Mouse (Mus musculus) kidney, embryonic 15.5 days (tissue): Measurements from ENCODE around the gene C8b. TPM values are rescaled to one million over a fixed set of nuclear protein-coding genes. Genes with fewer than 3 reads are reported as not detected.

Source experiments
- ATAC-seq: fragments of 200-750 bp; cut with Nextera tagmentation; replicated peaks from 2 replicates; pipeline ENCODE4 v1.8.0; 2017; ENCODE audit warnings: moderate TSS enrichment; ENCODE audit not compliant: low FRiP score
- H3K27ac ChIP-seq: fragments of 300-500 bp; sonication (generic); 2 replicates; pipeline ENCODE4 v1.5.1; 2015; ENCODE audit warnings: mild to moderate bottlenecking, inconsistent platforms
- H3K27me3 ChIP-seq: fragments of 300-500 bp; sonication (generic); 2 replicates; pipeline ENCODE4 v1.6.1; 2015; ENCODE audit warnings: inconsistent platforms
- H3K36me3 ChIP-seq: fragments of 300-500 bp; sonication (generic); 2 replicates; pipeline ENCODE4 v1.6.1; 2015; ENCODE audit warnings: inconsistent platforms
- H3K4me1 ChIP-seq: fragments of 300-500 bp; sonication (generic); 2 replicates; pipeline ENCODE4 v1.6.1; 2015; ENCODE audit warnings: inconsistent platforms
- H3K4me2 ChIP-seq: fragments of 300-500 bp; sonication (generic); 2 replicates; pipeline ENCODE4 v1.6.1; 2015; ENCODE audit warnings: moderate library complexity, mild to moderate bottlenecking, inconsistent platforms
- H3K4me3 ChIP-seq: fragments of 300-500 bp; sonication (generic); replicated peaks from 2 replicates; pipeline ENCODE4 v1.5.1; 2015; ENCODE audit warnings: mild to moderate bottlenecking, inconsistent platforms
- H3K9ac ChIP-seq: fragments of 300-500 bp; sonication (generic); 2 replicates; pipeline ENCODE4 v1.6.1; 2015; ENCODE audit warnings: mild to moderate bottlenecking, inconsistent platforms
- H3K9me3 ChIP-seq: fragments of 300-500 bp; sonication (generic); replicated peaks from 2 replicates; pipeline ENCODE4 v1.6.1; 2016; ENCODE audit warnings: inconsistent platforms
- WGBS: fragments of 180-500 bp; shearing (Covaris S2); methylation state at CpG from one replicate; pipeline ENCODE4 v1.1.7; 2015; ENCODE audit warnings: mixed read lengths; 5-methylcytosine and 5-hydroxymethylcytosine counted together
- polyA plus RNA-seq: library from polyadenylated mRNA; unstranded; fragments of >200 nt; fragmentation: Nextera tagmentation; extraction: Ambion mirVana; gene quantifications from 2 replicates; pipeline ENCODE4 v1.2.1, GENCODE M21; 2015

Gene C8b
- polyA plus RNA-seq, 1 experiment from 2014 or later: 0.57 TPM

DNA sequence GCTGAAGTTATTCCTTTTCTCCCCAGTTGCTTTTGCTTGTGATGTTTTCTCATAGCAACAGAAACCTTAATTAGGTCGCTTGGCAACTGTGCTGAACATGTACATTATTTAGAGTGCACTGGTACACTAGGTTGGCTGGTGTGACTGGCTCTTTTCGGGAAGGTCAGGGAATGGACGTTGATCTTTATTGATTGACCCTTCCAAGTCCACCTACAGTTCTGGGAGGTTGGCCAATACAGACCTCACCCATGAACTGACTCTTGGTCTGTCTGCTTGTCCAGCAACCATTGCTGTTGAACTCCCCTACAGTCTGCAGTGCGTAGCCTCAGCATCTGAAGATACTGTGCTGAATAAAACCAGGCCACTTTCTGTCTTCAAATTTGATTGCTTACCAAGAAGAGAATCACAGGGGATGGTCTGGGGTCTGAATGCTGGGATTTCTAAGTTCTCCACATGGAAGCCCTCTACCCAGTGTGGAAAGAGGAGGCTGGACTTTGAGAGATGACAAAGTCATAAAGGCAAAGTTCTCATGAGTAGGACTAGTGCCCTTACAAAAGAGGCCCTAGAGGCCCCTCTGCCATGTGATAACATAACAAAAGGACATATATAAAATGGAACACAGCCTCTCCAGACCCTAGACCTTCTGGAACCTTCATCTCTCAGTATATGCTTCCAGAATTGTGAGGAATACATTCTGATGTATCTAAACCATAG, 50.6 kb downstream of the C8b start:
- Histone ChIP-seq H3K4me2 (no peak overlapping the region), H3K9ac (no peak overlapping the region), H3K27me3 (no peaks in the 10 kb centered on the region), H3K4me3 (no peak overlapping the region), H3K9me3 (no peaks in the 10 kb centered on the region), H3K27ac (no peak overlapping the region), H3K4me1 (no peaks in the 10 kb centered on the region), H3K36me3 (no peaks in the 10 kb centered on the region)
- 86% methylated on average over 4 of the region's 4 CpGs for WGBS
- ATAC-seq: no peak

DNA sequence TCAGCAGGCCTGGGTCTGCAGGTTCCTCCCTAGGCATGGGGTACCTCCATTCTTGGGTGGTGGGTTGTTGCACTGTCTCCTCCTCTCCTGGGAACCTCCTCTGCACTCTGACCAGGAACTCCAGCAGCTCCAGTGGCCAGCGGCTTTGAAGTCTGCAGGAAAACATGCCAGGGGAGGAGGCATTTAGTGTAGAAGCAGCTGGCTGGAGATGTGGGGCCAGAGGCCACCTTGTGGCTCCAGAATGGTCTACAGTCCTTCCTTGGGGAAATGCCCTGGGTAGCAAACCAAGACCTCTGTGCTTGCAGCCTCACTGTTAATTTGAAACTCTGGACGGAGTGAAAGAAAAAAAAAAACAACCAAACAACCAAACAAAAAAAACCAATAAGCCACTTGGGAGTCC, 51.4 kb downstream of the C8b start:
- WGBS: 45% methylated on average over 2 of the region's 2 CpGs
- Histone ChIP-seq H3K36me3 (no peaks in the 10 kb centered on the region), H3K27ac (no peak overlapping the region), H3K9ac (no peak overlapping the region), H3K27me3 (no peaks in the 10 kb centered on the region), H3K9me3 (no peaks in the 10 kb centered on the region), H3K4me3 (no peak overlapping the region), H3K4me1 (no peaks in the 10 kb centered on the region), H3K4me2 (no peak overlapping the region)
- ATAC-seq: no peak

DNA sequence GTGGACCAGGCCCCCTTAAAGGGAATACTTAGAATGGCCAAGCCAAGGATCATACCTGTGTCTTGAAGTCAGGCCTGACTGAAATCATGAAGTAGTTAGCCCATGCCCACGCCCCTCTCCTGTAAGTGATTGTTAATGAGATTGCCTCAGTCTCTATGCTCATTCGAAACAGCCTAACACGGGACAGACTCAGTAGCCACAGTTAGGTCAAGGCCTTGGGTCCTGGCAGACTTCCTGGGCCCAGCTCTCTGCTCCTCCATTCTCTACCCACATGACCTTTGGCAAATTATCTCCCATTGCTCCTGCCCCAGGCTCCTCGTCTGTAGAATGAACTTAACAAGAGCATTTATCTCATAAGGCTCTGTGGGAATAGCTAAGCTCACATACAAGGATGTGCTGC, 52.9 kb downstream of the C8b start:
- Histone ChIP-seq H3K4me1 (no peaks in the 10 kb centered on the region), H3K27ac (no peak overlapping the region), H3K9ac (no peak overlapping the region), H3K27me3 (no peaks in the 10 kb centered on the region), H3K9me3 (no peaks in the 10 kb centered on the region), H3K36me3 (no peaks in the 10 kb centered on the region), H3K4me2 (no peak overlapping the region), H3K4me3 (no peak overlapping the region)
- no peak for ATAC-seq
- WGBS: 68% methylated on average over 4 of the region's 4 CpGs

DNA sequence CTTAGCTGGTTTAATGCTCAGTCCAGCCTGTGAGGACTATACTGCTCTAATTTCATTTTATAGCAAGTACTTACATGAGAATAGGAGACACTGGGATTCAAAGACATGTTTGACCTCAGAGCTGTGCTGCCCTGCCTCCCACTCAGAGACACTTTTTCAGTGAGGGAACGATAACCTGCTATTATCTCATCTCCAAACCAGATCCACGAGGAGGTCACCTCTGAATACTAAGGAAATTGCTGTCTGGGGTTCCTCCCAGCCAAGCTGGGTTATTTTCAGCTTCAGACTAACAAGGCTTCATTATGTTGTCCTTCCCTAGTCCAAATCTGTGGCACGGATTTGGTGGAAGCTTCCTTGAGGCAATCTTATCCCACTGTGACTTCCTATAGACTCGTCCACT, 53.8 kb downstream of the C8b start:
- no peak overlapping the region for H3K9ac ChIP-seq
- WGBS: 68% methylated on average over 4 of the region's 4 CpGs
- no peak for ATAC-seq
- H3K27ac ChIP-seq: no peak overlapping the region
- no peaks in the 10 kb centered on the region for H3K36me3 ChIP-seq
- H3K27me3 ChIP-seq: no peaks in the 10 kb centered on the region
- no peaks in the 10 kb centered on the region for H3K9me3 ChIP-seq
- H3K4me2 ChIP-seq: no peak overlapping the region
- no peak overlapping the region for H3K4me3 ChIP-seq
- H3K4me1 ChIP-seq: no peaks in the 10 kb centered on the region

DNA sequence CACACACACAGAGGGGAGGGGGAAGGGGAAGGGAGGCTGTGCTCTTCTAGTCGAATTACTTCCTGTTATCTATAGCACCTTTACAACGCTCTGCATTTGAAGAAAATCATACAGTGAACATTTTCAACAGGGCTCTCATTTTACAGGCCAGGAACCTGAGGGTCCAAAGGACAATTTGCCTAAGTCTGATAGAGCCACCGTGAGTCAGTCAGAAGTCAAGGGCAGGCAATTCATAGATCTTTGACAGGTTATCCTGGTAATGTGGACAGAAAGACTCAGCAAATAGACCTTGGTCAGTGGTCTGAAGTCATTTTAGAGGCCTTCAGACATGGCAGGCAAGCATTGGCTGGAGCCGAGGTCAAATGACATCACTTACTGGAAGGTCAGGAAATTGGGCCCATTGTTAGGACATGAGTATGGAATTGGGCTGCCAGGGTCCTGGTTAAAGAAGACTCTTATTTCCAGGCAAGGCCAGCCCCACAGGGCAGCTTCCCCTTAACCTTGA, 57.5 kb downstream of the C8b start:
- ATAC-seq: no peak
- Histone ChIP-seq H3K9me3 (no peaks in the 10 kb centered on the region), H3K4me2 (no peak overlapping the region), H3K9ac (no peak overlapping the region), H3K36me3 (no peaks in the 10 kb centered on the region), H3K27ac (no peak overlapping the region), H3K27me3 (no peaks in the 10 kb centered on the region), H3K4me1 (no peaks in the 10 kb centered on the region), H3K4me3 (no peak overlapping the region)
- WGBS: 73% methylated on average over 4 of the region's 4 CpGs

DNA sequence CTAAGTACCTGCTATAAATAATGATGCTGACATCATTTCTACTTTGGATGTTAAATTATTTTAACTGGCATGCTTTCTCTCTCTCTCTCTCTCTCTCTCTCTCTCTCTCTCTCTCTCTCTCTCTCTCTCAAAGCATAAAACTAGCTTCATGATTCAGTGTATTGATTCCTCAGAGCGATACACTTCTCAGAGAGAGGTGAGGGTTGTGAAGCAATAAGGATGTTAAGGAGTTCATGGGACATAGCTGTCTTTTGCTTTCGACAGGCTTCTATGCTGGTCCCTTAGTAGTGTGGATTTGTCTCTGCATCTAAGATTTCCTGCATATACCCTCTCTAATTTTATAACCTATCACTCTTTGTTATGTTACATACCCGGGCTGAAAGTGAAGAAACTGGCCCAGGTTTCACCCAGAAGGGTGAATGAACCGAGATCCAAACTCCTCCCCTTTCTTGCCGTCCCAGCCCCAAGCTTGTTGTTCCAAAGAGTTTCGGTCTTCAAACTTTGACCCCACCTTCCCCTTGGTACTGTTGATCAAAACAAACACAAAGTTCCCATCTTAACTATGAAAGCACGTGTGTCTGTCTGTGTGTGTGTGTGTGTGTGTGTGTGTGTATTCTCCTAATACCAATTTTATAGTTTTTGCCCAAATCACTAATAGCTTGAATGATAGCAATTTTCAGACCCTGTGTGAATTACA, 58.4 kb downstream of the C8b start:
- H3K27ac ChIP-seq: no peak overlapping the region
- H3K9me3 ChIP-seq: no peaks in the 10 kb centered on the region
- no peak overlapping the region for H3K4me3 ChIP-seq
- ATAC-seq: no peak
- no peak overlapping the region for H3K4me2 ChIP-seq
- H3K27me3 ChIP-seq: no peaks in the 10 kb centered on the region
- no peak overlapping the region for H3K9ac ChIP-seq
- no peaks in the 10 kb centered on the region for H3K4me1 ChIP-seq
- 47% methylated on average over 7 of the region's 7 CpGs for WGBS
- no peaks in the 10 kb centered on the region for H3K36me3 ChIP-seq

DNA sequence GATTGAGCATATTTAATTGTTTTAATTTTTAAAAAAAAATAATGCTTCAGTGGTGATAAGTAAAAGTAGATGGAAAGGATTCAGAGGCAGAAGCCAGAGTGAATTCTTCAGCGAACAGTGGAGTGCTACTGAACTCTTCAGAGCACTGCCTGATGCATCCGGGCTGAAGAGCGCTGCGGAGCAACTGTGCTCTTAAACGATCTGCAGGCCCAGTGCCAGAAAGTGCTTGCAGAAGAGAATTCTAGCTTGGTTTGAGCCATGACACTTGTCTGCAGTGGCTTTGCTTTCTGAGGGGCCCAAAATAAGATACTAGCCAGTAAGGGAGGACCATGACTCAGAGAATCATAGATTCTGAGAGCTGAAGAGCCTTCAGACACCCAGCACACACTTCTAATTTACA, 62.8 kb downstream of the C8b start:
- Histone ChIP-seq H3K27me3 (no peaks in the 10 kb centered on the region), H3K4me2 (no peak overlapping the region), H3K36me3 (no peaks in the 10 kb centered on the region), H3K4me3 (no peak overlapping the region), H3K27ac (no peak overlapping the region), H3K4me1 (no peaks in the 10 kb centered on the region), H3K9ac (no peak overlapping the region), H3K9me3 (no peaks in the 10 kb centered on the region)
- no peak for ATAC-seq
- WGBS: 70% methylated on average over 5 of the region's 5 CpGs

DNA sequence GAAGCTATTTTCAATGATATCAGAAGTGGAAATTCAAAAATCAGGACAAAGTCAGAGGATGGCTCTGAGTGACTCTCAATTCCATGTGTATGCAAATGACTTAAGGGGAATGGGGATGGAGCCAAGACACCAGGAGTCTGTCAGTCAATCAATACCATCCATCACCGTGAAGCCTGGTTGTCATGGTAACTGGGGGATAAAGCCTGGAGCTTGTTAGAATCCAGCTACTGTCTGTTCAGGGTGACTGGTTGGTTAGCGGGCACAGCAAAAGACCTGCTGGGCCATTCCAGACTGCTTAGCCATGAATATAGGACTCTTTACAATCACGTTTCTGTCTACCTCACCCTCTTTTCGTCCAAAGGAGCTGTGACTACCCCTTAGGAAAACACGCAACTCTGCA, 69.0 kb downstream of the C8b start:
- H3K4me1 ChIP-seq: no peaks in the 10 kb centered on the region
- H3K27ac ChIP-seq: no peak overlapping the region
- H3K4me3 ChIP-seq: no peak overlapping the region
- no peaks in the 10 kb centered on the region for H3K36me3 ChIP-seq
- H3K27me3 ChIP-seq: no peaks in the 10 kb centered on the region
- H3K9me3 ChIP-seq: no peaks in the 10 kb centered on the region
- H3K4me2 ChIP-seq: no peak overlapping the region
- ATAC-seq: no peak
- H3K9ac ChIP-seq: no peak overlapping the region
- WGBS: 63% methylated on average over 5 of the region's 5 CpGs

DNA sequence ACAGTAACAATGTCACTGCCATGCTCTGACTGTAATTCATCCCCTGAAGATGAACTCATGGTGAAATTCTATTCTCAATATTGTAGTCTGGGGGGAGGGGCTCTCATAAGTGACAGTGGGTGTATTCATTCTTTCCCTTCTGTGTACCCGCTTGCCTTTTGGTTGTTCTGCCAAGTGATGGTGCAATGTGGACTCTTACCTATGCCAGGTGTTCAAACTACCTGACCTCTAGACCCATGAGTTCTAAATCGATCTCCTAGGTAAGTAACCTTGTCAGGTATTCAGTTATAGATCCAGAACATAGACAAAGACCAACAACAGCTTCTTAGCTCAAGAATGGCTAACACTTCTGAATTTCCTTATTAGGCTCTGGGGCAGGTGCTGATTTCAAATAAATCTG, 72.2 kb downstream of the C8b start:
- no peak for ATAC-seq

DNA sequence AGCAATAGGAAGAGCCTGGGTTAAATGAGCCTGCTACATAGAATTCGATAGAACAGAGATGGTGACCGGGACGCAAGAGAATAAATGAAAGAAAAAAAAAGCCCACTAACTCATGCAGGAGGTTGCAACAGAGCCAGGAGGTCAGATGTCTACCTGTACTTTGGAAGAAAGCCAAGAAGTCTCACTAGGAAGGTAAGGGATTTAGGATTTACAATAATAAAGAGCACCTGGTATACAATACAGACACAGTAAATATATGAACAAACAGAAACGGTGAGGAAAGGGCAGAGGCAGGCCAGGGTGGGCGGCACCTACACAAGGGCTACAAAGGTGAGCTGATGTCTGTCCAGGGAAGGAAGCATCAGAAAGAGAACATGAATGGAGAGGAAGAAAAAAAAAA, 76.1 kb downstream of the C8b start:
- no peak for ATAC-seq
- WGBS: 84% methylated on average over 5 of the region's 5 CpGs
- no peaks in the 10 kb centered on the region for H3K4me1 ChIP-seq

More for the DNA sequence above, 72.2 kb downstream of the C8b start:
- Histone ChIP-seq H3K9me3 (no peaks in the 10 kb centered on the region), H3K4me1 (no peaks in the 10 kb centered on the region), H3K4me3 (no peak overlapping the region), H3K4me2 (no peak overlapping the region), H3K9ac (no peak overlapping the region), H3K27me3 (no peaks in the 10 kb centered on the region), H3K36me3 (no peaks in the 10 kb centered on the region), H3K27ac (no peak overlapping the region)
- 88% methylated on average over 2 of the region's 2 CpGs for WGBS

DNA sequence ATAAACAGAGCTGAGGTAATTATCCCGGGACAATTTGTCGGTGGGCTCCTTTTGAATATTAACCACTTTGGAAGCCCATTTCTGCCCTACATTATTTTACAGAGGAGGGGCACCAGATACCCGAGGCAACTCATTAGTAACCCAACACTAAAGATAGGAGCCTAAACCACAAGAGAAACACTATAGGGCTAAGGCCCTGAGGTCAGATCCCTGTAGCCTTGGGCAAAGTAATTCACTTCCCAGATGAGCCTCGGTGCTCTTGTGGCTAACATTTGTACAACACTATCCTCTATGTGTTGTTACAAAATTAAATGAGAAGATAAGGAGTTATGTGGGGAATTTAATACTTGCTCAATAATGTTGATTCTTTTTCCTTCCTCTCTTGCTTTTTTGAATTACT, 77.4 kb downstream of the C8b start:
- Histone ChIP-seq H3K36me3 (no peaks in the 10 kb centered on the region), H3K27me3 (no peaks in the 10 kb centered on the region), H3K4me2 (no peak overlapping the region), H3K4me3 (no peak overlapping the region), H3K27ac (no peak overlapping the region), H3K9ac (no peak overlapping the region), H3K9me3 (no peaks in the 10 kb centered on the region), H3K4me1 (no peaks in the 10 kb centered on the region)
- 59% methylated on average over 4 of the region's 4 CpGs for WGBS
- no peak for ATAC-seq

More for the DNA sequence above, 76.1 kb downstream of the C8b start:
- no peaks in the 10 kb centered on the region for H3K27me3 ChIP-seq
- no peak overlapping the region for H3K9ac ChIP-seq
- H3K36me3 ChIP-seq: no peaks in the 10 kb centered on the region
- H3K27ac ChIP-seq: no peak overlapping the region
- H3K4me3 ChIP-seq: no peak overlapping the region
- H3K4me2 ChIP-seq: no peak overlapping the region
- no peaks in the 10 kb centered on the region for H3K9me3 ChIP-seq
